Mouse (Mus musculus): ENCODE measurements at regions not wholly inside any gene's neighbourhood (a gene's known extent, or its start where the extent isn't known, plus 50 kb on each side); places are given as distances from the start of the nearest gene placed in this dataset.

DNA sequence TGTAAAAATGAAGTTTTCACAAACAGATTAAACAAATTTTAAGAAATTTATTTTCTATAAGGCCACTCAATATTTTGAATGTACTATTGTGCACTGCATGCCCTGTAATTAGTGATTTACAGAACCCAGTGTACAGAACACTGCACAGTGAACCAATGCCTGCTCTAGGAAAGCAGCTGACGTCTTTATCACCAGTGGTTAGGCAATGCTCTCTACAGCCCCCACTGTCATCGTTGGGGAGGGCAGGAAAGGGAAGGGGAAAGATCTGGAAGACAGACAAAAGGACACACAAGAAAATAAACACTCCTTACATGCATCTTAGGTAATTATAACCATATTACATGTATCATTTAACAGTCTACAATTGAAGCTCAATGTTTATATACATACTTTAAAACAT is 74.4 kb upstream of the Cd28 start:
- TF ChIP-seq CTCF (IDR thresholded peaks at IDR 0.05; ENCODE audit: low read depth, low read length) (no peak), POLR2A (IDR thresholded peaks at IDR 0.05; ENCODE audit: borderline replicate concordance, low read depth, low read length) (no peak)

All from bone marrow macrophage, adult 2 months (primary cell).